Mouse (Mus musculus) frontal cortex, adult (tissue): ENCODE results near the gene Hint1.
"Not testable (repeated sequence)": the region's sequence is repeated elsewhere in the genome, so short reads cannot be mapped to it uniquely, and the experiment has no call there.

Experiments used
- ATAC-seq: cut with Nextera tagmentation; 2 replicates; pipeline ENCODE4 v1.9.2; 2017; ENCODE audit warnings: mild to moderate bottlenecking, moderate library complexity, mixed read lengths; ENCODE audit not compliant: low TSS enrichment

The Hint1 gene

GRCm38 (mm10) chr11:54866119-54867048 lies at the start of gene Hint1:
Gene Hint1 (plus strand): TSS chr11:54866383.
- ATAC-seq = peak; percentile 84

GRCm38 (mm10) chr11:54817449-54817848 lies 48.7 kb upstream of the Hint1 start:
- no peak for ATAC-seq

GRCm38 (mm10) chr11:54819489-54819888 lies 46.7 kb upstream of the Hint1 start:
- no peak for ATAC-seq

GRCm38 (mm10) chr11:54823467-54823866 lies 42.7 kb upstream of the Hint1 start:
- peak; percentile 83 for ATAC-seq

- ATAC-seq = no peak
These were observed 40.4 kb upstream of the Hint1 start for GRCm38 (mm10) chr11:54825774-54826173.

GRCm38 (mm10) chr11:54826819-54827218 lies 39.4 kb upstream of the Hint1 start:
- no peak for ATAC-seq

- peak; percentile 88 for ATAC-seq
These were observed 32.4 kb upstream of the Hint1 start for GRCm38 (mm10) chr11:54833833-54834232.

GRCm38 (mm10) chr11:54834596-54834995 lies 31.6 kb upstream of the Hint1 start:
- ATAC-seq = no peak

- no peak for ATAC-seq
These were observed 30.1 kb upstream of the Hint1 start for GRCm38 (mm10) chr11:54836106-54836505.

GRCm38 (mm10) chr11:54839696-54840095 lies 26.5 kb upstream of the Hint1 start:
- ATAC-seq = no peak

GRCm38 (mm10) chr11:54840891-54841290 lies 25.3 kb upstream of the Hint1 start:
- peak; percentile 44 for ATAC-seq

GRCm38 (mm10) chr11:54844424-54844823 lies 21.8 kb upstream of the Hint1 start:
- no peak for ATAC-seq

- ATAC-seq = no peak
These were observed 21.2 kb upstream of the Hint1 start for GRCm38 (mm10) chr11:54844959-54845358.

GRCm38 (mm10) chr11:54845470-54846442 lies 20.4 kb upstream of the Hint1 start:
- ATAC-seq = peak; percentile 97

GRCm38 (mm10) chr11:54849961-54850758 lies 16.0 kb upstream of the Hint1 start:
- no peak for ATAC-seq

GRCm38 (mm10) chr11:54851656-54852055 lies 14.5 kb upstream of the Hint1 start:
- no peak for ATAC-seq

GRCm38 (mm10) chr11:54858880-54859279 lies 7.3 kb upstream of the Hint1 start:
- not testable (repeated sequence) for ATAC-seq

GRCm38 (mm10) chr11:54859322-54860165 lies 6.6 kb upstream of the Hint1 start:
- ATAC-seq = no peak

- peak; percentile 97 for ATAC-seq
These were observed 5.7 kb upstream of the Hint1 start, which contains the start of gene Lyrm7 for GRCm38 (mm10) chr11:54860256-54861038. Gene Lyrm7 (minus strand): TSS chr11:54860916.
